Mouse (Mus musculus): ENCODE data around the gene Dcps.

Dcps gene

DNA sequence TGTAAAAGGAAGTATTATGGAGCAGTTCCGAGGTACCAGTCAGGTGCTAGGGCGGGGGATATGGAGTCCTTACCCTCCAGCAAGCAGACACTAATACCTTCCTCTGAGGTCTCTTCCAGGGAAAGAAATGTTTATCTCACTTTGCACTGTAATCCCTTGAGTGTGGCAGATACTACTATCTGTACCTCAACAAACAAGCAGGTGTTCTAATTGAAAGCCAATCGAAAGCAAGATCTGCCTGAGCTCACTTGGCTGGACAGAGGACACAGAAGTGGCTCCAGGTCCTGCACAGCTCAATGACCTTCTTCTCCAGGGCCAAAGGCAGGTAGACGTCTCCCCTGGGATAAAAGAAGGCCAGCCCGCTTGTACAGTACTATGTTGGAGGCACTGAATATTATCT, 65.8 kb downstream of the Dcps start:
- DNase-seq (ENCODE audit: low read depth, low spot score), result no peak

DNA sequence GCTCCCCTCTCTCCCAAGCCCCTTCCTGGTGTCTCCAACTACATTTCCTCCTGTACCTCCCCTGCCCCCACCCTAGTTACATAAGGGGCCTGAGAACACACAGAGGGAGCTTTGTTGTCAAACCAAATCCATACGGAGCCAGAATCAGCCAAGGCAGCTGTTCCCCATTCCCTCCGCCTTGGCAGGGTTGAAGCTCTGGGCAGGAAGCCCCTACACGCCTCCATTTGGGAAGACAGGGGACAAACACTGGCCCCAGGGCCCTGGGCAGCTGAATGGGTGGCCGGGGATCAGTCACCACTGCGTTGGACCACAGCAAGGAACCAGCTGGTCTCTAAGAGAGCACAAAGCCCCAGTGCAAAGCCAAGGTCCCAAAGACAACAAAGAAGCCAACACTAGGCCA, 66.9 kb downstream of the Dcps start:
- no peak for DNase-seq (ENCODE audit: low read depth, low spot score)

GRCm38 (mm10) chr9:35108066-35108465, 67.8 kb downstream of the Dcps start:
- DNase-seq (ENCODE audit: low read depth, low spot score), result no peak

DNA sequence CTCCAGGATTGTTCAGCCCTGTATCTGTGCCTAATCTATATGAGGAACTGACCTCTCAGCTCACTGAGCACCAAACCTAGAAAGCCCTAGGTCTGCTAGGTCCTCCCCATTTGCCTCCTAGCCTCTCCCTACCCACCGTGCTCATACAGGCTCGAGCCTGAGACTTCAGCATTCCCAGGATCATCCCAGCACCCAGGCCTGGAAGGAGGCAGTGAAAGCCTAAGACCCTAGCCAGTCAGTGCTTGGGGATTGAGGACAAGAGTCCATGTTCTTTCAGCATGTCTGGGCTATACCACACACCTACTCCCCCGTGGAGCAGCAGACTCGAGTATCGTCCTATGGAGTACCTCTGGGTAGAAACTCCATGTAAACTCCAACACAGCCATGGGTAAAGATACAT, 68.5 kb downstream of the Dcps start:
- DNase-seq (ENCODE audit: low read depth, low spot score), result no peak

- no peak for DNase-seq (ENCODE audit: low read depth, low spot score)
Observed at GRCm38 (mm10) chr9:35105884-35106880, 69.7 kb downstream of the Dcps start.

DNA sequence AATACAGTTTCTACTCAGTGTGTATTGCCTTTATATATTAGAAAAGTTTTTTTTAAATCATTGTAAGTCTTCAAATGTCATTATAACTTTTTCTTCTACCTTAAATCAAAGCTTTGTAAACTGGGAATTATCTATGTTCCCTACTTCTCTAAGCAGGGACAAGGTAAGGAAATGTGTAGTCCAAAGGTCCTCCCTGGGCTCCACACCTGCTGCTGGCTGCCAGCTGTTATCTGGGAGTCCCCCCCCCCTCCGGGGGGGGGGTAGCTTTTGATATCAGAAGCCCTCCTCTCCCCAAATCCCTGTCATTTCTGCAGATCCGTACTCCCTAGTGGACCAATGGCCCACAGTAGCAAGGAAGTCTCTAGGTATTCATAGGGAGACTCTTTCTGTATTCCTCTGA, 70.4 kb downstream of the Dcps start:
- DNase-seq (ENCODE audit: low read depth, low spot score), result no peak

DNA sequence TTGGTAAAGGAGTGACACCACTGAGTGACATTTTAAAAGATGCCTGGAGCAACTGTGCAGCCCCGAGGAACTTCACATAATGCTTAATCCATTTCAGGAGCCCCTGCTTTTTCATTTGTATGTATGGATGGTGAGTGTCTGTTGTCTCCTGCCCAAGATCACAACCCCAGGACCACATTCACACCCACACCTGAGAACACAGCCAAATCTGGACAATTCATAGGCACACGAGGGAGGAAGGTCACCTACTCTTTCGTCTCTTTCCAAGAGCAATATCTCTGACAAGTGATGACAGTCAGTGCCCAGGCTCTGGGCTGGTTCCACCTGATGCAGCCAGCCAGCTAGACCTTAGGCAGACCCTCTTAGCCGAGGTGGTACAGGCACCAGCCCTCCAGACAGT, 71.2 kb downstream of the Dcps start:
- DNase-seq (ENCODE audit: low read depth, low spot score), result no peak

DNA sequence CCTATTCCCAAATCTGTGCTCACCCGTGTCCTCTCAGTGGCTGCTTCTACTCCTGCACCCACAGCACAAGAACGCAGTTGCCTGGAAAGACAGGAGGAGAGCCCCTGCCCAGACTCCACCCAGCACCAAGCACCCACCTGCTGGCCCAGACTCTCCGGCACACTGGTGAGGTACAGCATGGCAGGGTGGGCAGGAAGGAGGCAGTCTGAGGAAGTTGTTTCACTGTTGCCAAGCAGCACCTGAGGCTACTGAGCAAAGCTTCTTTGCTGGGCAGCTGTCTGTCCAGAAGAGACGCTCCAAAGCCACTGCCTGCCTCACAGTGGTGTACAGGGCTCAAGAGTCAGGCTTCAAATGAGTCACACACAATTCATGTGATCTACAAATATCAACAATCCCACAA, 77.1 kb downstream of the Dcps start:
- no peak for DNase-seq (ENCODE audit: low read depth, low spot score)

GRCm38 (mm10) chr9:35097901-35098300, 78.0 kb downstream of the Dcps start:
- no peak for DNase-seq (ENCODE audit: low read depth, low spot score)

- no peak for DNase-seq (ENCODE audit: low read depth, low spot score)
Observed at GRCm38 (mm10) chr9:35095726-35096125, 80.1 kb downstream of the Dcps start.

DNA sequence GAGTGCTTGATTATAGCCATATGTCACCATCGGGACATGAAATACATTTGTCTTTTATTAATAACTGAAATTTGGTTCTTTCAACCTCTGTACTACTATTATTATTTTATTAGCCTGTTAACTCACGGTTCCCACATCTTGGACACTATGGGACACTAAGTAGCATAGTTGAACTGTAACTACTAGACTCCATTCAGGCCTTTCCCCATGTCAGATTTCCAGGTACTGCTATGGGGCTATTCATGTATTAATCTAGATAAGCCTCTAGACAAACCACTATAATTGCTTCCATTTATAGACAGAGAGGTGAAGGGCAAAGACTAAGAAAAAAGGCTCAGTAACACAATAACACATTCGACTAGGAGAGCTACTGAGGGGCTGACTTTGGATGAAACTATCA, 82.5 kb downstream of the Dcps start:
- DNase-seq (ENCODE audit: low read depth, low spot score), result no peak

GRCm38 (mm10) chr9:35092904-35093303, 83.0 kb downstream of the Dcps start:
- no peak for DNase-seq (ENCODE audit: low read depth, low spot score)
